Mouse (Mus musculus) heart, postnatal 0 days (tissue): ENCODE data around the gene S100a6. TPM values are rescaled to one million over a fixed set of nuclear protein-coding genes. Genes with fewer than 3 reads are reported as not detected.

Experiments used
- ATAC-seq: fragments of 200-750 bp; cut with Nextera tagmentation; 2 replicates; pipeline ENCODE4 v1.8.0; 2017; ENCODE audit warnings: low read depth, moderate number of reproducible peaks, moderate library complexity; ENCODE audit not compliant: insufficient read depth
- DNase-seq: peaks from one replicate; pipeline ENCODE4 v3.0.0-alpha.2; 2016; ENCODE audit warnings: low spot score
- H3K27ac ChIP-seq: fragments of 300-500 bp; sonication (generic); 2 replicates; pipeline ENCODE4 v1.5.1; 2014; ENCODE audit warnings: low read depth, mild to moderate bottlenecking
- H3K27me3 ChIP-seq: fragments of 300-500 bp; sonication (generic); 2 replicates; pipeline ENCODE4 v1.6.1; 2014; ENCODE audit warnings: low read length, mixed read lengths; ENCODE audit not compliant: control insufficient read depth, insufficient read depth
- H3K36me3 ChIP-seq: fragments of 300-500 bp; sonication (generic); replicated peaks from 2 replicates; pipeline ENCODE4 v1.6.1; 2014; ENCODE audit warnings: low read length, mixed read lengths; ENCODE audit not compliant: control insufficient read depth, insufficient read depth
- H3K4me1 ChIP-seq: fragments of 300-500 bp; sonication (generic); 2 replicates; pipeline ENCODE4 v1.6.1; 2014; ENCODE audit warnings: antibody characterized with exemption; ENCODE audit not compliant: control insufficient read depth, insufficient read depth
- H3K4me2 ChIP-seq: fragments of 300-500 bp; sonication (generic); 2 replicates; pipeline ENCODE4 v1.6.1; 2014; ENCODE audit warnings: low read depth, mild to moderate bottlenecking, low read length, moderate library complexity
- H3K4me3 ChIP-seq: fragments of 300-500 bp; sonication (generic); 2 replicates; pipeline ENCODE4 v1.5.1; 2014; ENCODE audit warnings: low read depth, low read length
- H3K9ac ChIP-seq: fragments of 300-500 bp; sonication (generic); replicated peaks from 2 replicates; pipeline ENCODE4 v1.6.1; 2014; ENCODE audit warnings: low read depth, low read length, mixed read lengths
- H3K9me3 ChIP-seq: fragments of 300-500 bp; sonication (generic); replicated peaks from 2 replicates; pipeline ENCODE4 v1.6.1; 2016; ENCODE audit warnings: low read length; ENCODE audit not compliant: control insufficient read depth
- CTCF ChIP-seq: IDR thresholded peaks from 2 replicates; pipeline ENCODE4 v1.5.1; 2016; ENCODE audit warnings: antibody characterized with exemption, control low read depth, low read depth
- EP300 ChIP-seq: IDR thresholded peaks from 2 replicates; pipeline ENCODE4 v1.6.1; 2016; ENCODE audit warnings: antibody characterized with exemption, low read depth
- WGBS: fragments of 180-500 bp; shearing (Covaris S2); extraction: QIAGEN DNeasy Blood & Tissue Kit; methylation state at CpG from one replicate; pipeline ENCODE4 v1.1.7; 2014; 5-methylcytosine and 5-hydroxymethylcytosine counted together
- polyA plus RNA-seq: library from polyadenylated mRNA; unstranded; fragments of >200 nt; fragmentation: Nextera tagmentation; extraction: Ambion mirVana; gene quantifications from 2 replicates; pipeline ENCODE4 v1.2.1, GENCODE M21; 2015
- total RNA-seq: library from RNA; depleted of rRNA; stranded (reverse); fragments of >200 nt; gene quantifications from 2 replicates; pipeline ENCODE4 v1.2.3, GENCODE M21; 2014; ENCODE audit warnings: low replicate concordance

The S100a6 gene
- total and polyA plus RNA-seq, 2 experiments from 2014 or later, result 82.9 to 97.5 TPM

DNA sequence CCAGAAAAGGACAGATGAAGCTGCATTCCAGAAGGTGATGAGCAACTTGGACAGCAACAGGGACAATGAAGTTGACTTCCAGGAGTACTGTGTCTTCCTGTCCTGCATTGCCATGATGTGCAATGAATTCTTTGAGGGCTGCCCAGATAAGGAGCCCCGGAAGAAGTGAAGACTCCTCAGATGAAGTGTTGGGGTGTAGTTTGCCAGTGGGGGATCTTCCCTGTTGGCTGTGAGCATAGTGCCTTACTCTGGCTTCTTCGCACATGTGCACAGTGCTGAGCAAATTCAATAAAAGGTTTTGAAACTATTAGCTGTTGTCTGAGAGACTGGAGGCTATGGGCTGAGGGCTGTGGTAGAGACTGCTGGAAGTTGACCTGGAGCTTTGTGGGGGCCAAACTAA is 6.9 kb upstream of the S100a6 start:
- H3K4me2 ChIP-seq, result no peak overlapping the region
- H3K4me3 ChIP-seq, result no peak overlapping the region
- no peaks in the 10 kb centered on the region for H3K9me3 ChIP-seq
- no peak overlapping the region for H3K27ac ChIP-seq
- no peak for TF ChIP-seq EP300
- no peak for TF ChIP-seq CTCF
- no peaks in the 10 kb centered on the region for H3K36me3 ChIP-seq
- 77% methylated on average over 2 of the region's 2 CpGs for WGBS
- H3K4me1 ChIP-seq, result peaks cover 17% of the 10 kb centered on the region; the same call in 1 of the 2 replicates
- ATAC-seq (no peak), DNase-seq (no peak)
- H3K9ac ChIP-seq, result no peak overlapping the region
- no peaks in the 10 kb centered on the region for H3K27me3 ChIP-seq

DNA sequence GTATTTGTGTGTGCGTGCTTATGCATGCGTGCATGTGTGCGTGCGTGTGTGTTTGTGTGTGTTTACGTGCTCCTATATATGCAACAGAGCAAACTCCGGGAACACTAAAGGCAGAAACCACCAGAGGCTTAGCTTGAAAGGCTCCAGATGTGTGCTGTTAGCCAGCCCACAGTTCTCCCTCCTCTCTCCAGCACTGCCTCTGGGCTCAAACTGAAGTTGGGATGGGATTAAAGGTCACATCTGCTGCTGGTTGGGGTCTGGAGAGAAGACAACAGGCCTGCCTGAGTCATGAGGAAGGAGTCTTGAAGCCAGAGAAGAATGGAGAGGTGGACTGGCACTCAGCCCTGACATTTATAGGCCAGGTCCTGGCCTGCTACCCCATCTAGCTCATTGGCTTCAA is 6.5 kb upstream of the S100a6 start:
- Histone ChIP-seq H3K4me2 (no peak overlapping the region), H3K4me3 (no peak overlapping the region), H3K27me3 (no peaks in the 10 kb centered on the region), H3K36me3 (no peaks in the 10 kb centered on the region), H3K4me1 (peaks cover 14% of the 10 kb centered on the region; the same call in 1 of the 2 replicates), H3K9ac (no peak overlapping the region), H3K9me3 (no peaks in the 10 kb centered on the region), H3K27ac (no peak overlapping the region)
- 85% methylated on average over 6 of the region's 6 CpGs for WGBS
- no peak for DNase-seq
- TF ChIP-seq CTCF (no peak), EP300 (no peak)
- no peak for ATAC-seq

DNA sequence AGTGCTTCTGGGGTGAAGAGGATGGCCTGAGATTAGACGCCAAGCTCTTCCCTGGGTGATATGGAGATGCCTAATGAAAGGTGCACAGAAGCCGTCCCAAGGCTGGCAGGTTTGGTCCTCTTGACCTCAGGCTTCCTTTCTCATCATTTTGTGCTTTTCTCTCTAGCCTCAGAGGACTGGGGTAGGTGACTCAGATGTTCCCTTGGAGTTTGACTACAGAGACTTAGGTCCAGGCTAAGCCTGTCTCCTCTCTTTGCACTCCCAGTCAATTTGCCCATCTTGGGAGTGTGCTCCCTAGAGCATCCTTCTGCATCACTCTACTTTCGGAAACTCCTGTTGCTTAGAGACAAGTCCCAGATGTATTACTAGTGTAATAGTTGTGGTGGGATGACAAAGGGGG is 5.3 kb upstream of the S100a6 start:
- DNase-seq (no peak), ATAC-seq (no peak)
- Histone ChIP-seq H3K4me3 (no peak overlapping the region), H3K36me3 (no peaks in the 10 kb centered on the region), H3K9ac (no peak overlapping the region), H3K27me3 (no peaks in the 10 kb centered on the region), H3K9me3 (no peaks in the 10 kb centered on the region), H3K4me2 (no peak overlapping the region), H3K27ac (no peak overlapping the region), H3K4me1 (peaks cover 13% of the 10 kb centered on the region; the same call in 1 of the 2 replicates)
- WGBS, result 75% methylated on average over 3 of the region's 3 CpGs
- TF ChIP-seq EP300, result no peak

DNA sequence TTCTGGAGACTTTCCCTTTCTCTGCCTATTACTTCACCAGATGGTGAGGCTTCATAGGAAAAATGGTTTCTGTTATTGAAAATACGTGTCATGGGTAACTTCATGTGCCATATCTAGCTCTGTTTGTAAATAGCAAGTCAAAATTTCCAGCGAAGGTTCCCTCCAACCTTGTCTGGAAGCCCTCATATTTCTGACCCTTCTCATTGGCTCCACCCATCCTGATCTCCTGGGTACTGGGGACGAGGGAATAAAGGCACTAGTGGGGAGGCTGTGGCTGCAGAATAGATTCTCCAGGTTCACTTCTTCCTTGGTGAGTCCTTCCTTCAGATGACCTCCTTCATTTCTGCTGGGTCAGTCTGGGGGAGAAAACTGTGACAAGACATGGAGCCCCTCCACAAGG is 4.5 kb upstream of the S100a6 start, which contains the start of gene S100a5:
TSS of gene S100a5 (plus strand) at position 301 of the 400 bp plus-strand sequence.
- 43% methylated on average over 3 of the region's 3 CpGs for WGBS
- no peak for ATAC-seq
- no peaks in the 10 kb centered on the region for H3K9me3 ChIP-seq
- H3K36me3 ChIP-seq, result no peaks in the 10 kb centered on the region
- H3K27ac ChIP-seq, result no peak within 1 kb of the TSS
- no peak within 1 kb of the TSS for H3K4me3 ChIP-seq
- H3K27me3 ChIP-seq, result no peaks in the 10 kb centered on the region
- H3K9ac ChIP-seq, result no peak within 1 kb of the TSS
- H3K4me2 ChIP-seq, result no peak within 1 kb of the TSS
- peaks cover 18% of the 10 kb centered on the region; the same call in 1 of the 2 replicates for H3K4me1 ChIP-seq
- TF ChIP-seq CTCF, result no peak
- TF ChIP-seq EP300, result no peak
- DNase-seq, result no peak

DNA sequence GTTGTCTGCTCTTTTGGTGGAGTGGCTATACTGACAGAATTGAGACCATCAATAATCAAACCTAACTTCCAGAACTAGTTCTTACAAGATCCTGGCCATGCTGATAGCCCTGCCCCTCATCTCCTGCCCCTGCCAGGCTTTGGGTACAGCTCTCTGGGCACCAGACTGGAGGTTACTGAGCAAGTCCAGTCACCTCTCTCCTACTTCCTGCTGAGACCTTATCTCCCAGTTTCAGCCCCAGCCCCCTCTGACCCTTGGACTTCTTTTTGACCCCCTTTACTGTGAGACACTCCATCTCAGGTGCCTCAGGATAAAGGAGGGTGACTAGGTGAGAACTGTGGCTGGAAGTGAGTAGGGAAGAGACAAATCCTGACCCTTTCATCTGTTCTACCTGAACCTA is 3.6 kb upstream of the S100a6 start:
- TF ChIP-seq CTCF, result no peak
- no peak for TF ChIP-seq EP300
- no peak overlapping the region for H3K4me2 ChIP-seq
- DNase-seq (no peak), ATAC-seq (no peak)
- H3K36me3 ChIP-seq, result no peaks in the 10 kb centered on the region
- H3K27ac ChIP-seq, result no peak overlapping the region
- H3K9ac ChIP-seq, result no peak overlapping the region
- no peaks in the 10 kb centered on the region for H3K9me3 ChIP-seq
- peaks cover 20% of the 10 kb centered on the region; the same call in 1 of the 2 replicates for H3K4me1 ChIP-seq
- H3K4me3 ChIP-seq, result no peak overlapping the region
- H3K27me3 ChIP-seq, result no peaks in the 10 kb centered on the region

DNA sequence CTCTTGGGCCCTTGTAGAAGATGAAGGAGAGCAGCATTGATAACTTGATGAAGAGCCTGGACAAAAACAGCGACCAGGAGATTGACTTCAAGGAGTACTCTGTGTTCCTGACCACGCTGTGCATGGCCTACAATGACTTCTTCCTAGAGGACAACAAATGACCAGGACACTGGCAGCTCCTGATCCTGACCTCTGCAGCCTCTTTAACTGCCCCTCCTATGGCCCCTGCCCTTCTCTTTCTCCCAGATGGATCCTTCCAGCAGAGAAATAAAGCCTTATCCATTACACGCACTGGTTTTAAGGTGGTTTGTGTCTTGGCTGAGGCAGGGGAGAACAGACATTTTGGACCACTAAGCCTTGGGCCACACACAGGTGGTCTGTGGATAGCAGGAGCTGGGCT is 1.2 kb upstream of the S100a6 start:
- ATAC-seq (no peak), DNase-seq (no peak)
- no peak overlapping the region for H3K9ac ChIP-seq
- no peaks in the 10 kb centered on the region for H3K27me3 ChIP-seq
- peaks cover 13% of the 10 kb centered on the region; the same call in 1 of the 2 replicates for H3K4me1 ChIP-seq
- H3K9me3 ChIP-seq, result no peaks in the 10 kb centered on the region
- H3K4me2 ChIP-seq, result no peak overlapping the region
- TF ChIP-seq EP300, result no peak
- no peak for TF ChIP-seq CTCF
- no peaks in the 10 kb centered on the region for H3K36me3 ChIP-seq
- 72% methylated on average over 3 of the region's 3 CpGs for WGBS
- no peak overlapping the region for H3K4me3 ChIP-seq
- no peak overlapping the region for H3K27ac ChIP-seq
